Comparison of ENCODE assay signal across 18 mouse cellular contexts in the genomic region with DNA sequence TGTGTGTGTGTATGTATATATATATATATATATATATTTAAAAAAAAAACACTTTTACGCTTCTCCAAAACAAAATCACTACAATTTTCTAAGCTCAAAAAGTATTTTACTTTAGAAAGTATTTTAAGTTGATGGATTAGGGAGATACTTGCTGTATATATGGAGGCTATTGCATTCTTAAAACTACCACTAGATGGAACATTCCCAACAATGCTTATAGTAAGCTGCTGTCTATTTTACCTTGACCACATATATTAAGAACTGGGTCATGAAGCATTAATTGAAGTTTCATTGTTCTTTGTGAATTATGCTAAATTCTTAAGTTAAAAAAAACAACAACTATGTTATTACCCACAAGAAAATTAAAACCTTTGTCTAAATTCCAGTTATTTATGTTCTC. TPM values are rescaled to one million over a fixed set of nuclear protein-coding genes. Genes with fewer than 3 reads are reported as not detected.
DNase-seq lines count a peak whose midpoint lies in the region; ATAC-seq and TF ChIP-seq lines count a peak whose summit lies in the region.
"Had no signal": no experiment of that assay in that cellular context is flagged by ENCODE, and none has a peak within 500 bp of the region (broad histone marks: within the 10 kb centered on the region; RNA-seq: fewer than 3 reads in every experiment).

No protein-coding gene starts in this region.

- no peak overlapping the region for H3K4me2 ChIP-seq in kidney, postnatal 0 days (ENCODE audit: low read length)
- no peak overlapping the region for H3K4me2 ChIP-seq in midbrain, embryonic 14.5 days (ENCODE audit: low read length)
- H3K4me2 ChIP-seq: heart, embryonic 12.5 days; liver, embryonic 13.5 days; midbrain, embryonic 11.5 days; neural tube, embryonic 15.5 days had no signal

- no peak overlapping the region for H3K9ac ChIP-seq in kidney, postnatal 0 days (ENCODE audit: low read depth, low read length)
- no peak overlapping the region for H3K9ac ChIP-seq in midbrain, embryonic 14.5 days (replicated peaks; ENCODE audit: low read length)
- H3K9ac ChIP-seq: heart, embryonic 12.5 days; liver, embryonic 13.5 days; neural tube, embryonic 15.5 days had no signal

- DNase-seq in embryo, embryonic 11 days, result peak; percentile 2
- no peak for DNase-seq in embryo, embryonic 10 days (ENCODE audit: low spot score)
- DNase-seq in kidney, postnatal 0 days (ENCODE audit: low spot score), result peak; percentile 32
- DNase-seq in kidney, postnatal 25 days, result no peak
- peak; percentile 18 for DNase-seq in midbrain, embryonic 14.5 days
- no peak for DNase-seq in midbrain, embryonic 10.5 days (ENCODE audit: low spot score)
- peak; percentile 12 for DNase-seq in splenic B cell, adult 2 months (ENCODE audit: low read depth, low spot score)
- DNase-seq in kidney, adult 2 months, result no peak
- DNase-seq: adrenal gland, adult 2 months; kidney, postnatal 36 days; liver, embryonic 13.5 days; lung, postnatal 14 days; thymus, adult 2 months had no signal

- H3K36me3 ChIP-seq in kidney, postnatal 0 days (ENCODE audit: insufficient read depth, low read length), result no peaks in the 10 kb centered on the region
- no peaks in the 10 kb centered on the region for H3K36me3 ChIP-seq in midbrain, embryonic 14.5 days (ENCODE audit: control insufficient read depth, insufficient read depth, low read length)
- H3K36me3 ChIP-seq in midbrain, embryonic 10.5 days, result 0 out of 2 replicates have a peak, but pooled peaks cover 8% of the 10 kb centered on the region
- H3K36me3 ChIP-seq in splenic B cell, adult 2 months (ENCODE audit: control insufficient read depth, insufficient read depth, low read length, poor library complexity, severe bottlenecking), result no peaks in the 10 kb centered on the region
- H3K36me3 ChIP-seq in kidney, adult 2 months (ENCODE audit: control insufficient read depth, insufficient read depth, low read length), result no peaks in the 10 kb centered on the region
- H3K36me3 ChIP-seq: liver, embryonic 13.5 days; neural tube, embryonic 15.5 days had no signal

- H3K27ac ChIP-seq in kidney, postnatal 0 days, result no peak overlapping the region
- no peak overlapping the region for H3K27ac ChIP-seq in midbrain, embryonic 14.5 days (replicated peaks; ENCODE audit: low read depth, low read length)
- no peak overlapping the region for H3K27ac ChIP-seq in midbrain, embryonic 10.5 days (replicated peaks)
- H3K27ac ChIP-seq in kidney, adult 2 months (ENCODE audit: insufficient read depth, low read depth, low read length), result no peak overlapping the region
- H3K27ac ChIP-seq: liver, embryonic 13.5 days; neural tube, embryonic 15.5 days had no signal

- WGBS in kidney, postnatal 0 days, result 89% methylated on average over 1 of the region's 1 CpGs
- 98% methylated on average over 1 of the region's 1 CpGs for whole genome bisulfite sequencing in midbrain, embryonic 14.5 days
- whole genome bisulfite sequencing in midbrain, embryonic 10.5 days, result 76% methylated on average over 1 of the region's 1 CpGs
- 95% methylated on average over 1 of the region's 1 CpGs for WGBS in kidney, adult 2 months

- ATAC-seq in kidney, postnatal 0 days (replicated peaks; ENCODE audit: low FRiP score, low read depth), result no peak
- no peak for ATAC-seq in midbrain, embryonic 14.5 days (ENCODE audit: low FRiP score, low TSS enrichment)
- ATAC-seq: intestine, embryonic 16.5 days had no signal

- no peak for TF ChIP-seq POLR2A in kidney, adult 2 months (IDR thresholded peaks at IDR 0.05; ENCODE audit: low read depth, low read length)

- H3K27me3 ChIP-seq in kidney, postnatal 0 days (ENCODE audit: insufficient read depth, low read length), result no peaks in the 10 kb centered on the region
- H3K27me3 ChIP-seq in midbrain, embryonic 14.5 days (ENCODE audit: control insufficient read depth, insufficient read depth, low read length), result no peaks in the 10 kb centered on the region
- H3K27me3 ChIP-seq in midbrain, embryonic 10.5 days (ENCODE audit: low read depth, poor library complexity, severe bottlenecking), result 0 out of 2 replicates have a peak, but pooled peaks cover 4% of the 10 kb centered on the region
- no peaks in the 10 kb centered on the region for H3K27me3 ChIP-seq in splenic B cell, adult 2 months (ENCODE audit: control insufficient read depth, insufficient read depth, low read length, poor library complexity, severe bottlenecking)
- no peaks in the 10 kb centered on the region for H3K27me3 ChIP-seq in kidney, adult 2 months (replicated peaks; ENCODE audit: control insufficient read depth, insufficient read depth, low read length)
- H3K27me3 ChIP-seq: heart, embryonic 12.5 days; liver, embryonic 13.5 days; neural tube, embryonic 15.5 days had no signal

- no peaks in the 10 kb centered on the region for H3K9me3 ChIP-seq in kidney, postnatal 0 days (replicated peaks; ENCODE audit: low read length)
- no peaks in the 10 kb centered on the region for H3K9me3 ChIP-seq in midbrain, embryonic 14.5 days (ENCODE audit: control insufficient read depth, low read length)
- no peaks in the 10 kb centered on the region for H3K9me3 ChIP-seq in midbrain, embryonic 10.5 days (replicated peaks)
- H3K9me3 ChIP-seq: heart, embryonic 12.5 days; liver, embryonic 13.5 days; neural tube, embryonic 15.5 days had no signal

- peak; percentile 59 for TF ChIP-seq CTCF in kidney, postnatal 0 days (IDR thresholded peaks at IDR 0.05; ENCODE audit: low read depth)
- TF ChIP-seq CTCF in kidney, adult 2 months (conservative IDR thresholded peaks at IDR 0.05; ENCODE audit: insufficient read depth, insufficient read length, low read depth, low read length), result no peak

- no peak overlapping the region for H3K4me3 ChIP-seq in kidney, postnatal 0 days (replicated peaks; ENCODE audit: low read depth, low read length)
- H3K4me3 ChIP-seq in midbrain, embryonic 14.5 days (replicated peaks; ENCODE audit: low read depth, low read length), result no peak overlapping the region
- H3K4me3 ChIP-seq in midbrain, embryonic 10.5 days, result no peak overlapping the region
- no peak overlapping the region for H3K4me3 ChIP-seq in kidney, adult 2 months (ENCODE audit: insufficient read depth, low read depth, low read length)
- H3K4me3 ChIP-seq: heart, embryonic 12.5 days; liver, embryonic 13.5 days; myocyte; neural tube, embryonic 15.5 days had no signal

- no peaks in the 10 kb centered on the region for H3K4me1 ChIP-seq in kidney, postnatal 0 days (replicated peaks; ENCODE audit: insufficient read depth, low read length)
- H3K4me1 ChIP-seq in midbrain, embryonic 14.5 days (ENCODE audit: control insufficient read depth, insufficient read depth, low read length), result no peaks in the 10 kb centered on the region
- no peaks in the 10 kb centered on the region for H3K4me1 ChIP-seq in midbrain, embryonic 10.5 days
- no peaks in the 10 kb centered on the region for H3K4me1 ChIP-seq in kidney, adult 2 months (ENCODE audit: control insufficient read depth, insufficient read depth, low read length)
- H3K4me1 ChIP-seq: heart, embryonic 12.5 days; liver, embryonic 13.5 days; neural tube, embryonic 15.5 days had no signal

RNA-seq across cellular contexts. Expression of a gene that starts 24.0 kb away (rescaled TPM):
- 48.9 and 55.1 TPM in 2 replicates for polyA plus RNA-seq in kidney, postnatal 0 days (2015; fragmentation: Nextera tagmentation; extraction: Ambion mirVana)
- polyA plus RNA-seq in midbrain, embryonic 14.5 days (2014; fragmentation: Nextera tagmentation; extraction: Ambion mirVana), result 19.0 and 25.8 TPM in 2 replicates
- polyA plus RNA-seq in midbrain, embryonic 10.5 days (2016; fragmentation: Nextera tagmentation; extraction: Ambion mirVana), result 58.6 and 68.9 TPM in 2 replicates
- polyA plus RNA-seq in kidney, adult 2 months (2012; rRNA removed), result 25.1 and 25.2 TPM in 2 replicates

Comparison
In these comparisons a context has a peak if more than half of its experiments do, and no peak if none do; other contexts are left out.
1. DNase-seq: peak in embryo, embryonic 11 days (single experiment), kidney, postnatal 0 days (single experiment), midbrain, embryonic 14.5 days (single experiment) and splenic B cell, adult 2 months (single experiment); none in embryo, embryonic 10 days (single experiment), kidney, postnatal 25 days (0 of 2), midbrain, embryonic 10.5 days (single experiment) and kidney, adult 2 months (single experiment).